Mouse (Mus musculus): ENCODE measurements around the gene Cirbp. TPM values are rescaled to one million over a fixed set of nuclear protein-coding genes. Genes with fewer than 3 reads are reported as not detected.
A peak's percentile ranks its signal among the peaks of the same experiment; 100 is the strongest.

Cirbp gene
- polyA plus RNA-seq, 1 experiment from 2014 or later, result 59.7 TPM

- ATAC-seq (ENCODE audit: low read depth) (no peak), DNase-seq (ENCODE audit: low spot score) (peak; percentile 56)
- no peak overlapping the region for H3K27ac ChIP-seq (replicated peaks; ENCODE audit: low read depth, low read length)
- WGBS, result 55% methylated on average over 2 of the region's 2 CpGs
- no peak overlapping the region for H3K4me3 ChIP-seq (ENCODE audit: low read depth, low read length)
- no peak overlapping the region for H3K4me2 ChIP-seq (ENCODE audit: low read depth, low read length)
- peaks cover 29% of the 10 kb centered on the region for H3K36me3 ChIP-seq (ENCODE audit: control insufficient read depth, insufficient read depth, low read length)
- no peaks in the 10 kb centered on the region for H3K9me3 ChIP-seq (ENCODE audit: control insufficient read depth, low read length)
- H3K4me1 ChIP-seq (ENCODE audit: control insufficient read depth, insufficient read depth, low read length), result 0 out of 2 replicates have a peak, but pooled peaks cover 4% of the 10 kb centered on the region
- H3K27me3 ChIP-seq (replicated peaks; ENCODE audit: control insufficient read depth, insufficient read depth, low read length), result no peaks in the 10 kb centered on the region
- no peak overlapping the region for H3K9ac ChIP-seq (ENCODE audit: low read depth, low read length)
Observed at GRCm38 (mm10) chr10:80174705-80175104, 8.9 kb downstream of the Cirbp start.

GRCm38 (mm10) chr10:80175536-80176269 is 9.9 kb downstream of the Cirbp start:
- Histone ChIP-seq H3K4me3 (ENCODE audit: low read depth, low read length) (no peak overlapping the region), H3K36me3 (ENCODE audit: control insufficient read depth, insufficient read depth, low read length) (peaks cover 19% of the 10 kb centered on the region), H3K4me1 (ENCODE audit: control insufficient read depth, insufficient read depth, low read length) (peaks cover 12% of the 10 kb centered on the region), H3K27me3 (replicated peaks; ENCODE audit: control insufficient read depth, insufficient read depth, low read length) (no peaks in the 10 kb centered on the region), H3K9ac (ENCODE audit: low read depth, low read length) (peak overlapping the region; percentile 19; the same call in 1 of the 2 replicates), H3K4me2 (ENCODE audit: low read depth, low read length) (no peak overlapping the region), H3K27ac (replicated peaks; ENCODE audit: low read depth, low read length) (no peak overlapping the region), H3K9me3 (ENCODE audit: control insufficient read depth, low read length) (no peaks in the 10 kb centered on the region)
- ATAC-seq (ENCODE audit: low read depth) (no peak), DNase-seq (ENCODE audit: low spot score) (peak; percentile 54)
- WGBS, result 50% methylated on average over 2 of the region's 4 CpGs

- ATAC-seq (ENCODE audit: low read depth), result no peak
- H3K27ac ChIP-seq (replicated peaks; ENCODE audit: low read depth, low read length), result no peak overlapping the region
- WGBS, result 78% methylated on average over 5 of the region's 5 CpGs
- peaks cover 13% of the 10 kb centered on the region for H3K36me3 ChIP-seq (ENCODE audit: control insufficient read depth, insufficient read depth, low read length)
- no peaks in the 10 kb centered on the region for H3K9me3 ChIP-seq (ENCODE audit: control insufficient read depth, low read length)
- no peak for DNase-seq (ENCODE audit: low spot score)
- H3K4me2 ChIP-seq (ENCODE audit: low read depth, low read length), result no peak overlapping the region
- no peak overlapping the region for H3K4me3 ChIP-seq (ENCODE audit: low read depth, low read length)
- 0 out of 2 replicates have a peak overlapping the region, but pooled peaks have one; percentile 19 for H3K9ac ChIP-seq (ENCODE audit: low read depth, low read length)
- no peaks in the 10 kb centered on the region for H3K27me3 ChIP-seq (replicated peaks; ENCODE audit: control insufficient read depth, insufficient read depth, low read length)
- H3K4me1 ChIP-seq (ENCODE audit: control insufficient read depth, insufficient read depth, low read length), result peaks cover 19% of the 10 kb centered on the region
Observed at GRCm38 (mm10) chr10:80176270-80176834, 10.6 kb downstream of the Cirbp start.

GRCm38 (mm10) chr10:80177441-80178279 is 11.9 kb downstream of the Cirbp start:
- Histone ChIP-seq H3K36me3 (ENCODE audit: control insufficient read depth, insufficient read depth, low read length) (peaks cover 4% of the 10 kb centered on the region; the same call in 1 of the 2 replicates), H3K27me3 (replicated peaks; ENCODE audit: control insufficient read depth, insufficient read depth, low read length) (no peaks in the 10 kb centered on the region)

GRCm38 (mm10) chr10:80179068-80180051 is 13.6 kb downstream of the Cirbp start, which contains the start of gene Efna2:
TSS of gene Efna2 (plus strand) at chr10:80179482.
- Histone ChIP-seq H3K36me3 (ENCODE audit: control insufficient read depth, insufficient read depth, low read length) (peaks cover 11% of the 10 kb centered on the region; the same call in 1 of the 2 replicates), H3K27me3 (replicated peaks; ENCODE audit: control insufficient read depth, insufficient read depth, low read length) (no peaks in the 10 kb centered on the region), H3K9me3 (ENCODE audit: control insufficient read depth, low read length) (no peaks in the 10 kb centered on the region), H3K4me1 (ENCODE audit: control insufficient read depth, insufficient read depth, low read length) (peaks cover 16% of the 10 kb centered on the region), H3K4me2 (ENCODE audit: low read depth, low read length) (peak within 1 kb of the TSS; percentile 84), H3K9ac (ENCODE audit: low read depth, low read length) (peak within 1 kb of the TSS; percentile 88), H3K4me3 (ENCODE audit: low read depth, low read length) (peak within 1 kb of the TSS; percentile 76), H3K27ac (replicated peaks; ENCODE audit: low read depth, low read length) (peak within 1 kb of the TSS; percentile 78)
- DNase-seq (ENCODE audit: low spot score) (peak; percentile 84), ATAC-seq (ENCODE audit: low read depth) (peak; percentile 77)
- WGBS, result 5% methylated on average over 23 of the region's 106 CpGs

More at GRCm38 (mm10) chr10:80177441-80178279, 11.9 kb downstream of the Cirbp start:
- Histone ChIP-seq H3K4me2 (ENCODE audit: low read depth, low read length) (no peak overlapping the region), H3K9me3 (ENCODE audit: control insufficient read depth, low read length) (no peaks in the 10 kb centered on the region), H3K9ac (ENCODE audit: low read depth, low read length) (no peak overlapping the region; the same call in 1 of the 2 replicates), H3K4me1 (ENCODE audit: control insufficient read depth, insufficient read depth, low read length) (peaks cover 20% of the 10 kb centered on the region), H3K4me3 (ENCODE audit: low read depth, low read length) (no peak overlapping the region), H3K27ac (replicated peaks; ENCODE audit: low read depth, low read length) (no peak overlapping the region)
- DNase-seq (ENCODE audit: low spot score) (no peak), ATAC-seq (ENCODE audit: low read depth) (no peak)
- 64% methylated on average over 7 of the region's 7 CpGs for WGBS

GRCm38 (mm10) chr10:80180288-80180687 is 14.5 kb downstream of the Cirbp start:
- Histone ChIP-seq H3K4me3 (ENCODE audit: low read depth, low read length) (peak overlapping the region; percentile 76), H3K36me3 (ENCODE audit: control insufficient read depth, insufficient read depth, low read length) (peaks cover 11% of the 10 kb centered on the region; the same call in 1 of the 2 replicates), H3K9me3 (ENCODE audit: control insufficient read depth, low read length) (no peaks in the 10 kb centered on the region), H3K9ac (ENCODE audit: low read depth, low read length) (peak overlapping the region; percentile 88), H3K27me3 (replicated peaks; ENCODE audit: control insufficient read depth, insufficient read depth, low read length) (no peaks in the 10 kb centered on the region), H3K4me1 (ENCODE audit: control insufficient read depth, insufficient read depth, low read length) (peaks cover 16% of the 10 kb centered on the region), H3K4me2 (ENCODE audit: low read depth, low read length) (peak overlapping the region; percentile 84), H3K27ac (replicated peaks; ENCODE audit: low read depth, low read length) (no peak overlapping the region)
- ATAC-seq (ENCODE audit: low read depth) (no peak), DNase-seq (ENCODE audit: low spot score) (no peak)
- 45% methylated on average over 6 of the region's 6 CpGs for WGBS

GRCm38 (mm10) chr10:80180823-80181222 is 15.0 kb downstream of the Cirbp start:
- Histone ChIP-seq H3K9me3 (ENCODE audit: control insufficient read depth, low read length) (no peaks in the 10 kb centered on the region), H3K9ac (ENCODE audit: low read depth, low read length) (peak overlapping the region; percentile 88), H3K27ac (replicated peaks; ENCODE audit: low read depth, low read length) (no peak overlapping the region), H3K4me2 (ENCODE audit: low read depth, low read length) (peak overlapping the region; percentile 84), H3K27me3 (replicated peaks; ENCODE audit: control insufficient read depth, insufficient read depth, low read length) (no peaks in the 10 kb centered on the region), H3K36me3 (ENCODE audit: control insufficient read depth, insufficient read depth, low read length) (peaks cover 11% of the 10 kb centered on the region; the same call in 1 of the 2 replicates), H3K4me3 (ENCODE audit: low read depth, low read length) (peak overlapping the region; percentile 76), H3K4me1 (ENCODE audit: control insufficient read depth, insufficient read depth, low read length) (peaks cover 16% of the 10 kb centered on the region)
- WGBS, result 19% methylated on average over 5 of the region's 5 CpGs
- ATAC-seq (ENCODE audit: low read depth) (no peak), DNase-seq (ENCODE audit: low spot score) (no peak)
